Mouse (Mus musculus) liver, adult 2 months (tissue): ENCODE data around the gene Tyw3. TPM values are rescaled to one million over a fixed set of nuclear protein-coding genes. Genes with fewer than 3 reads are reported as not detected.

Experiments
- DNase-seq: peaks from one replicate; pipeline ENCODE4 v3.0.0-alpha.2; 2011; ENCODE audit warnings: low read depth, low spot score; ENCODE audit errors: extremely low read depth
- H3K27ac ChIP-seq: fragments of 200-500 bp; replicated peaks from 2 replicates; pipeline ENCODE4 v1.5.1; 2012; ENCODE audit warnings: low read depth, mild to moderate bottlenecking, control low read depth, inconsistent platforms, low read length; ENCODE audit not compliant: insufficient read depth
- H3K27me3 ChIP-seq: fragments of 200-500 bp; 2 replicates; pipeline ENCODE4 v1.6.1; 2012; ENCODE audit warnings: mild to moderate bottlenecking, moderate library complexity, low read length, inconsistent platforms; ENCODE audit not compliant: control insufficient read depth, insufficient read depth
- H3K36me3 ChIP-seq: fragments of 200-500 bp; 2 replicates; pipeline ENCODE4 v1.6.1; 2012; ENCODE audit warnings: low read length, inconsistent platforms; ENCODE audit not compliant: control insufficient read depth, insufficient read depth
- H3K4me1 ChIP-seq: fragments of 200-500 bp; 2 replicates; pipeline ENCODE4 v1.6.1; 2011; ENCODE audit warnings: low read length; ENCODE audit not compliant: control insufficient read depth, insufficient read depth
- H3K4me3 ChIP-seq: fragments of 200-500 bp; 2 replicates; pipeline ENCODE4 v1.5.1; 2011; ENCODE audit warnings: low read depth, mild to moderate bottlenecking, control low read depth, low read length, moderate library complexity; ENCODE audit not compliant: insufficient read depth
- H3K79me2 ChIP-seq: fragments of 200-500 bp; 2 replicates; pipeline ENCODE4 v1.6.1; 2012; ENCODE audit warnings: inconsistent platforms, mild to moderate bottlenecking, low read length, moderate library complexity; ENCODE audit not compliant: control insufficient read depth, insufficient read depth
- H3K9ac ChIP-seq: fragments of 200-500 bp; 2 replicates; pipeline ENCODE4 v1.6.1; 2012; ENCODE audit warnings: low read depth, mild to moderate bottlenecking, control low read depth, inconsistent platforms, low read length
- CTCF ChIP-seq: fragments of 200-500 bp; IDR thresholded peaks from 2 replicates; pipeline ENCODE4 v1.5.1; 2011; ENCODE audit warnings: low read depth, low read length, control low read depth
- POLR2A ChIP-seq: fragments of 200-500 bp; IDR thresholded peaks from 2 replicates; pipeline ENCODE4 v1.6.1; 2011; ENCODE audit warnings: low read length, control low read depth; ENCODE audit not compliant: insufficient read depth; ENCODE audit errors: extremely low read depth
- WGBS: fragments of 180-500 bp; shearing (Covaris S2); methylation state at CpG from one replicate; pipeline ENCODE4 v1.1.7; 2018; 5-methylcytosine and 5-hydroxymethylcytosine counted together
- polyA plus RNA-seq: library from polyadenylated mRNA; depleted of rRNA; stranded (reverse); fragments of >200 nt; gene quantifications from 2 replicates; pipeline ENCODE4 v1.2.3, GENCODE M21; 2012
- total RNA-seq: library from RNA; depleted of rRNA; stranded (reverse); fragments of >200 nt; gene quantifications from 2 replicates; pipeline ENCODE4 v1.2.3, GENCODE M21; 2014

Gene Tyw3
- total and polyA plus RNA-seq, 2 experiments = 2.6 to 5.3 TPM

DNA sequence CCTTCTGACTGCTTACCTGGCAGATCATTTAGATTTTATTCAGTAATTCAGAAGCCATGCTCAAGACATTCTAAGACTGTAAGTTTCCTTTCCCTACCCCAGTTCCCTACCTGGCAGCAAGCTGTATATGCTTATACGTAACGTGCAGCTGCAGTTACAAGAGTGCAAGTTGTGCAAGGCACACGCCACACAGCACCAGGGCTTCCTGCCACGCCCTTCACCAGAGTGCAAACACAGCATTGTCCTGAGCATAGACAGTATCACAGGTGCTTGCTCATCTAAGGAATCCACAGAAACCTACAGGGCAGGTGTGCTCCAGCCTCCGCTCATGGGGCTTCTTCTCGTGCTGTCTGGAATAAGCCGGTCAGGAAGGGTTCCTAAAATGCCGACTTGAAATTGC lies 19.0 kb downstream of the Tyw3 start:
- H3K9ac ChIP-seq = no peak overlapping the region
- H3K79me2 ChIP-seq = no peaks in the 10 kb centered on the region
- peaks cover 6% of the 10 kb centered on the region; the same call in 1 of the 2 replicates for H3K36me3 ChIP-seq
- H3K27me3 ChIP-seq = no peaks in the 10 kb centered on the region
- WGBS = 89% methylated on average over 8 of the region's 8 CpGs
- DNase-seq = no peak
- no peaks in the 10 kb centered on the region for H3K4me1 ChIP-seq
- H3K27ac ChIP-seq = no peak overlapping the region
- no peak overlapping the region for H3K4me3 ChIP-seq
- TF ChIP-seq POLR2A (no peak), CTCF (no peak)

DNA sequence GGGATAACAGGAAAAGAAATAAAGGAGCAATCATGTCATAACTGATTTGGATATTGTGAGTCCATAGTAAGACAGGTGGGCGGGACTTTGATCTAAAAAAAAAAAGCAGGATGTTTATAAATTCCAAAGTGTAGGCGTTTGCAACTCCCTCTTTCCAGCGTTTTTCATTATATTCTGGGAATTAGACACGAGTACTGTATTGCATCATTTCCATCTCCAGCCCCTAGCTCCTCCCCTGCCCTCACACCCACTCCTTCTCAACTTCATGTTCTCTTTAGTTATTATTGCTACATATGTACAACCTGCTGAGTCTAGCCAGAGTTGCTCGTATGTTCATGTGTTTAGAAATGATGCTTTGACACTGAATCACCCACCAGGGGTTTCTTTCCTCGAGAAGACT lies 23.2 kb downstream of the Tyw3 start:
- Histone ChIP-seq H3K79me2 (no peaks in the 10 kb centered on the region), H3K9ac (no peak overlapping the region), H3K36me3 (no peaks in the 10 kb centered on the region), H3K4me3 (no peak overlapping the region), H3K27me3 (peaks cover 5% of the 10 kb centered on the region; the same call in 1 of the 2 replicates), H3K4me1 (no peaks in the 10 kb centered on the region), H3K27ac (no peak overlapping the region)
- no peak for DNase-seq
- 23% methylated on average over 6 of the region's 6 CpGs for WGBS
- TF ChIP-seq CTCF (no peak), POLR2A (no peak)

DNA sequence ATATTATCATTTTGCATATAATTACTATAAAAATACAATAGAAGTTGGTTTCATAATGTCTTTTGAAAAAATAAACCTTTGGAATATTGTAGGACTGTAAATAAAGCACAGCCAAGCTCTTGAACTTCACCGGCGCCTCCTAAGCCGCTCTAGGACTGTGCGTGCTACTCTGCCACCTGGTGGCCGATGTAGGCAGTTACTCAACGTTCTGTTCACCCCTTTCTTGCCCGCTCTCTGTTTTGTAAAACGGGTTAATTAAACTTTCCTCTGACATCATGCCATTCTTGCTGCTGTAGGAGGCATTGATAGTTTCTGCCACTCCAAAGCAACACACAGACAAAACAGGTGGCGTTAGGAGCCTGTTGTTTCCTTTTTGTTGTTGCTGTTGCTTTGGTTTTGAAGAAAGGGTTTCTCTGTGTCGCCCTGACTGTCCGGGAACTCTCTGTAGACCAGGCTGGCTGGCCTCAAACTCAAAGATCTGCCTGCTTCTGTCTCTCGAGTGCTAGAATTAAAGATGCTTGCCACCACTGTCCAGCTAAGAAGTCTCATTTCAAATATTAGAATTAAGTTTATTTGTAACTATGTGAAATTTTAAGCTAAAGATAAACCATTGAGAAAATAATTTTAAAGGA lies 24.4 kb downstream of the Tyw3 start:
- Histone ChIP-seq H3K79me2 (no peaks in the 10 kb centered on the region), H3K4me1 (no peaks in the 10 kb centered on the region), H3K4me3 (no peak overlapping the region), H3K27ac (no peak overlapping the region), H3K27me3 (peaks cover 5% of the 10 kb centered on the region; the same call in 1 of the 2 replicates), H3K36me3 (no peaks in the 10 kb centered on the region), H3K9ac (no peak overlapping the region)
- TF ChIP-seq POLR2A (no peak), CTCF (peak; percentile 93)
- DNase-seq = peak; percentile 34
- WGBS = 12% methylated on average over 12 of the region's 12 CpGs

DNA sequence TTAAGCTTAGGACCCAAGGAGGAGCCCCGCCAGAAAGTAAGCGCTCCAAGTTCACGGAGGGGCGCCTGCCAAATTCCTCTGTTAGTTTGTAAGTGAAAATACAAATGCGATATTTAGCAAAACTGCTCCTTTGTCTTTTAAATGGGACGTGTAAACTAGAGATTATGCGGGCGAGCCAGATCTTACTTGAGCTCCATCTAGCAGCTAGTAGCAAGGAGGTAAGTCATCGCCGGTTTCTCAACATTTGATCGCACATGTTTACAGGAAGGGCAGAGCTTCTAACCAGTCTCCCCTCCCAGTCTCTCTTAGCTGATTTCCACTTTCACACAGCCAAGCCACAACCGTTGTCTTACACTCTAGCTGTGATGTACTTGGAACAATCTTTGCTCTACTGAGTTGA lies 26.1 kb downstream of the Tyw3 start:
- Histone ChIP-seq H3K4me3 (no peak overlapping the region), H3K27ac (no peak overlapping the region), H3K36me3 (no peaks in the 10 kb centered on the region), H3K4me1 (no peaks in the 10 kb centered on the region), H3K27me3 (peaks cover 5% of the 10 kb centered on the region; the same call in 1 of the 2 replicates), H3K9ac (no peak overlapping the region), H3K79me2 (no peaks in the 10 kb centered on the region)
- WGBS = 6% methylated on average over 12 of the region's 12 CpGs
- no peak for DNase-seq
- no peak for TF ChIP-seq CTCF
- no peak for TF ChIP-seq POLR2A

DNA sequence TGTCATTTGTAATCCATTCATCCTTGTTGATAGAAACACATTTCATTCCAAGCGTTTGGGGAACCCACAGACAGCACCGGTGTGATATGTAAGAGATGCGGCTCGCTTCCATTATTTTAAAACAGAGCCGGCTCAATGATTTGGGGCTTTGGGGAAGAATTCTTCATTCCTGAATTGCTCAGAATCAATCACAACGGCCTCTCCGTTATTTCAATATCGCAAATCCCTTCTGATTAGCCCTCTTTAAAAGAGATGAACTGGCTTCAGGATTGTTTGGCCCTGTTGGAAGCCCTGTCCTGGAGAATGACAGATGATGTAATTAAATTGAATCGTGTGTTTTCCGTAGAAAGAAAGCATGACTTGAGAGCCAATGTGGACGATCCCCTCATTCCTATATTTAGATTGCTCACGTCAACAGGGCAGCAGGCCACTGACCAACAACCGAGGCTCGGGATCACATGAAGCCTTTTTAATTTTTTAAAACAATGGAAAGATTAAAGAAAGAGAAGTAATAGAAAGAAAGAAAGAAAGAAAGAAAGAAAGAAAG lies 26.8 kb downstream of the Tyw3 start:
- H3K27me3 ChIP-seq = peaks cover 5% of the 10 kb centered on the region; the same call in 1 of the 2 replicates
- H3K27ac ChIP-seq = no peak overlapping the region
- no peaks in the 10 kb centered on the region for H3K4me1 ChIP-seq
- no peak overlapping the region for H3K9ac ChIP-seq
- H3K36me3 ChIP-seq = no peaks in the 10 kb centered on the region
- 64% methylated on average over 14 of the region's 14 CpGs for WGBS
- no peak overlapping the region for H3K4me3 ChIP-seq
- TF ChIP-seq POLR2A = no peak
- TF ChIP-seq CTCF = no peak
- no peak for DNase-seq
- H3K79me2 ChIP-seq = no peaks in the 10 kb centered on the region

DNA sequence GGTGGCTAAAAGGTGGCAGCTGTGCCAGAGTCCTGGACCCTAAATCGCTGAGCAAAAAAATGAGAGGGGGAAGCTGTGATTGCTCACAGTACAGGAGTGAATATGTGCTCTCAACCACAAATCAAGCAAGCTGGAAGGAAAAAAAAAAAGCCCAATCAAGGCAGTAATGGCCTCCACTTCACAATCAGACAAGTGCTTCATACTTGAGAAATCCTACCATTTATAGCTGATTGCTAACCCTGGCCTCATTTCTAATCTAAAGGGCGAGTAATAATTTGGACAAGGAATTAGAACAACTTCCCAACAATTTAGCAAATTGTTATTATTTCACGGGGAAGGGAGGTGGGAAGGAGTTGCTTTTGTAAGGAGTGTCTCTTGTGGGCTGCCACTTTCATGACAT lies 31.5 kb downstream of the Tyw3 start:
- Histone ChIP-seq H3K9ac (no peak overlapping the region), H3K27ac (no peak overlapping the region), H3K4me3 (no peak overlapping the region), H3K79me2 (no peaks in the 10 kb centered on the region), H3K4me1 (no peaks in the 10 kb centered on the region), H3K27me3 (no peaks in the 10 kb centered on the region; the same call in 1 of the 2 replicates), H3K36me3 (no peaks in the 10 kb centered on the region)
- TF ChIP-seq CTCF (no peak), POLR2A (no peak)
- DNase-seq = no peak
- 60% methylated on average over 3 of the region's 3 CpGs for WGBS
